Mouse (Mus musculus): ENCODE measurements around the gene Foxi1. TPM values are rescaled to one million over a fixed set of nuclear protein-coding genes. Genes with fewer than 3 reads are reported as not detected.
"Not testable (repeated sequence)": the region's sequence is repeated elsewhere in the genome, so short reads cannot be mapped to it uniquely, and the experiment has no call there.

The Foxi1 gene
- not detected in 2 replicates for polyA plus RNA-seq (2012; ENCODE audit: insufficient read depth, insufficient read length, missing spikeins)

DNA sequence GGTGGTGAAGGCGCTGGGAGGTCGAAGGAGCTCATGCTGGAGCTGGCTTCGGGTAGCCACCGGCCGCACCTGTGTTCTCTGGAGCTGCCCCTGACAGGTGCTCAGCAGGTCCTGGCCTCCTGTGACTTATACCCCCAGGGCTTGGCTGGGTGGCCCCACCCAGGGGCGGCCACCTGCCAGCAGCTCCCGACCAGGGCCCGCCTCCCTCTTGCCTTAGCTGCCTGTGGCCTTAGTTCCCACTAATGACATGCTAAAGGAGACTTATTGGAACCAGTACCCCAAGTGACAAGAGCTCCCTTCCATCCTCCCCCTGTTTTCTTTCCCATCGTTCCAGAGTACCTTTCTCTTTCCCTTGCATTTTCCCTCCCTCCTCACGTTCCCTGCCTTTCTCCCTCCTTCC lies at the start of gene Foxi1:
Gene Foxi1, minus strand, starts transcription at position 101 of the 400 bp plus-strand sequence.
- Histone ChIP-seq H3K4me3 (ENCODE audit: insufficient read depth, low read depth, low read length) (no peak within 1 kb of the TSS), H3K4me1 (ENCODE audit: control insufficient read depth, insufficient read depth, insufficient read length, low read length) (no peaks in the 10 kb centered on the region), H3K27ac (replicated peaks; ENCODE audit: low read depth, low read length) (no peak within 1 kb of the TSS)

DNA sequence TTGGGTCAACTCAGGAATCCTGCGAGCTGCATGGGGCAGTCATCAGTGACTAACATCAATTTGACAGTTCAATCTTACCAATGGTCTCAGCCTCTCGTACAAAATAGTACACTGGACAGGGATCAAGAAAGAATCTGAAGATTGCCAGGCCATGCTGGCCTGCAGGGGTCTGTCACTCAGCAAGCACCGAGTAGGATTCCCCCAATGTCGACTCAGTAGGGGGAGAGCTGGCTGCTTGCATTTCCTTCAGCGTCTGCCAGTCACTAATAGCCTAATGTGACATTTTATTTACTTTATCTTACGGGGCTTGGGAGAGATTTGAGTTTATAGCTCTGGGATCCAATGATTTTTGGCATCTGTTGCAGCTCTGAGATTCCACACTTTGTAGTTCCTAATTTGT lies 35.1 kb upstream of the Foxi1 start:
- Histone ChIP-seq H3K4me1 (ENCODE audit: control insufficient read depth, insufficient read depth, insufficient read length, low read length) (no peaks in the 10 kb centered on the region), H3K4me3 (ENCODE audit: insufficient read depth, low read depth, low read length) (no peak overlapping the region), H3K27ac (replicated peaks; ENCODE audit: low read depth, low read length) (no peak overlapping the region)

DNA sequence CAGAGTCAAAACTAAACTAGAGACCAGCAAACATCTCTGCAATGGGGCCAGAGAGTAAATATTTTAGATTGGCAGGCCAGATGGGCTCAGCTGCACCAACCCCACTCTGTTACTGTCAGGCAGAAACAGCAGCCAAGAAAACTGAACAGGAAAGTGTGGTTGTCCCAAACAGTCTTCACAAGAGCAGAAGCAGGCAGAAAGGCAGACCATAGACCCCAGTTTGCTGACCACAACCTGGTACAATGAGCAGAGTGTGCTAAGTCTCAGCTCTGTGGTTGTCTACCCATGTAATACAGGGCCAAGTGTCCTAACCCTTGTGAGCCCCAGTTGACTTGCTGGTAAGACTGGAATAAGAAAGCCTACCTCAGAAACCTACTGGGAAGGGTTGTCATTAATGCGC lies 32.4 kb upstream of the Foxi1 start:
- no peak overlapping the region for H3K4me3 ChIP-seq (ENCODE audit: insufficient read depth, low read depth, low read length)
- no peak overlapping the region for H3K27ac ChIP-seq (replicated peaks; ENCODE audit: low read depth, low read length)

DNA sequence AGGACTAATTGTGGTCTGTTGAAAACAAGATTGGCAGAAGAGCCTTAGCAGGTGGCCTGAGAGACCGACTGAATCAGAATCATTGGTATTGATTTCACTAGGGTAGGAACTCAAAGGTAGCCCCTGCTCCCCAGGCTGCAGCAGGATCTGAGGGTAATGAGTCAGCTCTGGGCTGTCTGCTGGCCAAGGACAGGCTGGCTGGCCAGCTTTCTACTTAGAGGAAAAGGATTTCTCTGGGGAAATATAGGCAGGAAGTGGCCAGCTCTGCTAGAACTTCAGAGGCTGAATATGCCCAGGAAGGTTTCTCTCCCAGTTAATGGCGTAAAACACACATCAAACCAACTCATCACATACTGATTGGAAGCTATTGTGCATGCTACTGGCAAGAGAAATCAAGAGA lies 31.8 kb upstream of the Foxi1 start:
- Histone ChIP-seq H3K27ac (replicated peaks; ENCODE audit: low read depth, low read length) (no peak overlapping the region), H3K4me3 (ENCODE audit: insufficient read depth, low read depth, low read length) (no peak overlapping the region), H3K4me1 (ENCODE audit: control insufficient read depth, insufficient read depth, insufficient read length, low read length) (no peaks in the 10 kb centered on the region)

More for the DNA sequence above, 32.4 kb upstream of the Foxi1 start:
- no peaks in the 10 kb centered on the region for H3K4me1 ChIP-seq (ENCODE audit: control insufficient read depth, insufficient read depth, insufficient read length, low read length)

DNA sequence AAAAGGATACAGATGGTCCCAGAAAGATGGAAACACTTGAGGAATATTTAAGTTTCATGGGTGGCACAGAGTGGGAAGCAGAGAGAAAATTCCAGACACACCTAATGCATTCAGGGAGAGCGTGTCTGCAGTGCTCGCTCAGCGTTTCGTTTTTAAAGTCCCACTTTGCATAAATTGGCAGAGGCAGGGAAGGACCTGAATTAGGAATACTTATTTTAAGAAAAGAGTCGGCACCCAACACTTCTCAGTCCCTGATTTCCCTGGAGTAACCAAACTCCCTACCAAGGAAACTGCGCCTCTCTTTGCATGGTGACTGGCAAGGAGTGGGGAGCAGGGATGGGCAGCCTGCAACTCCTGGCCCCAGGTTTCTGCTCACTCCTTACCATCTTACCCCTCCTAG lies 29.0 kb upstream of the Foxi1 start:
- no peaks in the 10 kb centered on the region for H3K4me1 ChIP-seq (ENCODE audit: control insufficient read depth, insufficient read depth, insufficient read length, low read length)
- no peak overlapping the region for H3K4me3 ChIP-seq (ENCODE audit: insufficient read depth, low read depth, low read length)
- no peak overlapping the region for H3K27ac ChIP-seq (replicated peaks; ENCODE audit: low read depth, low read length)

DNA sequence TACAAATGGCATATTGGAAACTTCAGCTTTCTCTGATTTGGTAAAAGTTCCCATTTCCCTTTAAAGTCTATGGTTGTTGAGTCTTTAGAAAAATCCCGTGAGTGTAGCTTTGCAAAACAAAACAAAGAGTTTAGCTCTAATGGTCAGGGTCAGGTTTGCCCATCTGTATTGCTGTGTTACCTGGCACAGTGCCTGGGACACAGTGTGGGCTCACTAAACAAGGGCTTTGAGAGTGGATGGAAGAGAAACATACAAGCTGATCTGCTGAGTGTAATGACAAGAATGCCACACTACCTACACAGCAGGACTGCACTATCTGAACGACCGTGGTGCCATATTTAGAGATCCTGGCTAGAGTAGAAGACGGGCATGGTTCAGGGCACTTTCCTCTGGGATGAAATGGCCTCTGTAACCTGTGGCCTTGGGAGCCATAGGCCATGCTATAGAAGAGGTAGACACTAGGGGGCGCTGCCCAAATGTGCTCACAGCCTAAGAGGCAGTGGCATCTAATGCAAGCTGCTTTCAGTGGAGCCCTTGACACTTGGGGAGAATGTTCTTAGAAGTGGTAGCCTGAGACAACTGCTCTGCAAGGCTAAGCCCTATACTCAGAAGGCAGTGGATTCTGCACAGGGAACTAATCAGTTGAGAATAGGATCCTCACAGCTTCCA lies 28.3 kb upstream of the Foxi1 start:
- Histone ChIP-seq H3K4me1 (ENCODE audit: control insufficient read depth, insufficient read depth, insufficient read length, low read length) (no peaks in the 10 kb centered on the region), H3K27ac (replicated peaks; ENCODE audit: low read depth, low read length) (no peak overlapping the region), H3K4me3 (ENCODE audit: insufficient read depth, low read depth, low read length) (no peak overlapping the region)

DNA sequence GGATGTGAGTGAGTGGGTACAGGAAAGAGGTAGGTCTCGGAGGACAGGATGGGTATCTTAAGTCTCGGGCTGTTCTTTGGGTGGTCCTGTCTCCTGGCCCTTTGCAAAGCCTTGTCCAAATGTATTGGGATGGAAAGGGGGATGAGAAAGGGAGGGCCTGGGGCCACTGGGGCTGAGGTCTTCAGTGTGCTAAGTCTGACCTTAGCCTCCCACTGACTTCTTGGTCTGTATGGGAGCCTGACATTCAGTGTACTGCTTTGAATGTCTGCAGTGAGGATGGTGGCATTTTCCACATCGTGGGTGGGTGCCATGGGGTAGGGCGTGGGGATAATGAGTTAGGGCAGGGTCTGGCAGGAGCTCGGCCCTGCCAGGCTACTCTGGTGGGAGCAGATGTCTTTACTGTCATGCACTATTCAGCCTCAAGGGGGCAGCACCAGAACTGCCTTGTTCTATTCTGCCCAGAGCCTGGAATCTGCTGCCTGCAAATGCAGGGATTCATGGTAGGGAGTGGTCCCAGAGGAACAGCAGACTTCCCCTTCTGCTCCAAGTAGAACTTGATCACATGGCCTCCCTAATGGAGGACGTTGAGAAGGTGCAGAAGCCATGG lies 21.0 kb upstream of the Foxi1 start:
- H3K27ac ChIP-seq (replicated peaks; ENCODE audit: low read depth, low read length) = no peak overlapping the region
- no peak overlapping the region for H3K4me3 ChIP-seq (ENCODE audit: insufficient read depth, low read depth, low read length)

DNA sequence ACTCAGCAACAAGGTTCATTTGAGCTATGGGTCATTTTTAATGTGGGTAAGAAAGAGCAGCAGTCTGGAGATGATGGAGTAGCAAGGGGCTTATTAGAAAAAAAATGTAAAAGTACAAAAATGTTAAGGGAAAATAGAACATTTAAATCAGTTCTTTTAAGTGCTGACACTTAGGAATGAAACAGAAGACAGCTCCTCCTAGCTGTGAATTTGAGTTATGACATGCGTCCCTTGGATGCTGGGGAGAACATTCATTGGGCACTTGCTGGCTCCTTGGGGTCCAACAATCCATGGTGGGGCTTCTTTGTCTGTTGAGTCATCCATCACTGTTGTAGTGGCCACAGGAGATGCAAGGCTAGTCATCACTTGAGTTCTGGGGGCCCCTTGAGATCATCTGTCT lies 19.3 kb upstream of the Foxi1 start:
- H3K27ac ChIP-seq (replicated peaks; ENCODE audit: low read depth, low read length) = no peak overlapping the region
- H3K4me3 ChIP-seq (ENCODE audit: insufficient read depth, low read depth, low read length) = no peak overlapping the region
- H3K4me1 ChIP-seq (ENCODE audit: control insufficient read depth, insufficient read depth, insufficient read length, low read length) = no peaks in the 10 kb centered on the region

More for the DNA sequence above, 21.0 kb upstream of the Foxi1 start:
- no peaks in the 10 kb centered on the region for H3K4me1 ChIP-seq (ENCODE audit: control insufficient read depth, insufficient read depth, insufficient read length, low read length)

DNA sequence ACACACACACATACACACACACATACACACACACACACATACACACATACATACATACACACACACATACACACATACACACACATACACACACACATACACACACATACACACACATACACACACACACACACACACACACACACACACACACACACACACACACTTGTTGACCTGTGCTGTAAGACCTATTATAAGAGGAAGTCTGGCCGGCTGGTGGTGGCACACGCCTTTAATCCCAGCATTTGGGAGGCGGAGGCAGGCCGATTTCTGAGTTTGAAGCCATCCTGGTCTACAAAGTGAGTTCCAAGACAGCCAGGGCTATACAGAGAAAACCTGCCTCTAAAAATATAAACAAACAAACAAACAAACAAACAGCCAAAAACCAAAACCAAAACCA lies 12.7 kb upstream of the Foxi1 start:
- not testable (repeated sequence) for H3K27ac ChIP-seq (replicated peaks; ENCODE audit: low read depth, low read length)

DNA sequence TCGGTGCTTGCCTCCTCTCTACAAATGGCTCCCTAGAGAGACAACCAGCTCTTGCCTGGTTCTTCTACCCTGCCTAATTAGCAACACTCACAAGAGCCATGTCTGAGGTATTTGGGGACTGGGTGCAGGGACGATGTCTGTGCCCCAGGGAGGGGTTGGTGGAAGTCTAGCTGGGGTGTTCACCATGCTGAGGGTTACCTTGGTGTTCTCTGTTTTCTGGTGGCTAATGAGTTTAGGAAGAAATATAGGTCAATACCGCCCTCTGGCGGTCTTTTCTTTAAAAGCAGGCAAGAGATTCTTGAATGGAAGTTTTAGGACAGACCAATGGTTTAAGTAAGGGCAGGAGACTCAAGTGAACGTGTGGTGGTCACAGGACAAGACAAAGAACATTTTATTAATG lies 5.0 kb upstream of the Foxi1 start:
- H3K4me3 ChIP-seq (ENCODE audit: insufficient read depth, low read depth, low read length) = no peak overlapping the region
- H3K4me1 ChIP-seq (ENCODE audit: control insufficient read depth, insufficient read depth, insufficient read length, low read length) = no peaks in the 10 kb centered on the region
- no peak overlapping the region for H3K27ac ChIP-seq (replicated peaks; ENCODE audit: low read depth, low read length)

More for the DNA sequence above, 12.7 kb upstream of the Foxi1 start:
- not testable (repeated sequence) for H3K4me1 ChIP-seq (ENCODE audit: control insufficient read depth, insufficient read depth, insufficient read length, low read length); H3K4me3 ChIP-seq (ENCODE audit: insufficient read depth, low read depth, low read length)

DNA sequence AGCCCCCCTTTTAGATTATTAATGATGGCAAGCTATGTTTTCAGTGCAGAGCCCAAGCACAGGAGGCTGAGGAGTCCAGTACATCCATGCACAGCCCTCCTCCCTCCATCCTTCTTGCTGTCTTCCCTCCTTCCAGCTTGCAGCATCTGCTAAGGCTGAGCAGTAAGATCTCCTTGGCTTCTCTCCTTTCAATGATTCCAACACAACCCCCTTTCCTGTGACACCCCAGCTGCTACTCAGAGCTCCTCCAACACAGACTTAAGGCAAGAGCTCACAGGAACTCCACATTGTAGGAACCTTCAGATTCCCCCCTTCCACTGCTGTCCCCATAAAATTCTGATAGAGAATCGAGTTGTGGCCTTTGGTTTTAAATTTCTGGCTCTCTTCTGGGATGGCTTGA lies 5.1 kb downstream of the Foxi1 start:
- H3K4me3 ChIP-seq (ENCODE audit: insufficient read depth, low read depth, low read length) = no peak overlapping the region

DNA sequence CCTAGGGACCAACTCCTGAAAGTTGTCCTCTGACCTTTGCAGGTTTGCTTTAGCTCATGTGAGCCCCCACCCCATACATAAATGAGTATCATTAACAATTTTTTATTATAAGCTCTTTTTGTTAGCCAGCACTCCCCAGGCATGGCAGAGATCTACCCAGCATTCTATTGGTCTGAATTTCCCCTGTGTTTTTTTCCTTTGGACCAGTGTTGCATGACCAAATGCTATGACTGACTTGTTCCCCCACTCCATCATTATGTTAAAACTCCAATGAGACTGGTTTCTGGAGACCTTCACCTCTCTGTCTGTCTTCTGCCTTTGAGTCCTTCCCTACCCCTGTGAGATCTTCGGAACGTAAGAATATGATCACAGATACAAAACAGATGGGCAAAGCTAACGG lies 12.7 kb downstream of the Foxi1 start:
- Histone ChIP-seq H3K4me1 (ENCODE audit: control insufficient read depth, insufficient read depth, insufficient read length, low read length) (no peaks in the 10 kb centered on the region), H3K4me3 (ENCODE audit: insufficient read depth, low read depth, low read length) (no peak overlapping the region), H3K27ac (replicated peaks; ENCODE audit: low read depth, low read length) (no peak overlapping the region)

More for the DNA sequence above, 5.1 kb downstream of the Foxi1 start:
- no peak overlapping the region for H3K27ac ChIP-seq (replicated peaks; ENCODE audit: low read depth, low read length)
- no peaks in the 10 kb centered on the region for H3K4me1 ChIP-seq (ENCODE audit: control insufficient read depth, insufficient read depth, insufficient read length, low read length)

DNA sequence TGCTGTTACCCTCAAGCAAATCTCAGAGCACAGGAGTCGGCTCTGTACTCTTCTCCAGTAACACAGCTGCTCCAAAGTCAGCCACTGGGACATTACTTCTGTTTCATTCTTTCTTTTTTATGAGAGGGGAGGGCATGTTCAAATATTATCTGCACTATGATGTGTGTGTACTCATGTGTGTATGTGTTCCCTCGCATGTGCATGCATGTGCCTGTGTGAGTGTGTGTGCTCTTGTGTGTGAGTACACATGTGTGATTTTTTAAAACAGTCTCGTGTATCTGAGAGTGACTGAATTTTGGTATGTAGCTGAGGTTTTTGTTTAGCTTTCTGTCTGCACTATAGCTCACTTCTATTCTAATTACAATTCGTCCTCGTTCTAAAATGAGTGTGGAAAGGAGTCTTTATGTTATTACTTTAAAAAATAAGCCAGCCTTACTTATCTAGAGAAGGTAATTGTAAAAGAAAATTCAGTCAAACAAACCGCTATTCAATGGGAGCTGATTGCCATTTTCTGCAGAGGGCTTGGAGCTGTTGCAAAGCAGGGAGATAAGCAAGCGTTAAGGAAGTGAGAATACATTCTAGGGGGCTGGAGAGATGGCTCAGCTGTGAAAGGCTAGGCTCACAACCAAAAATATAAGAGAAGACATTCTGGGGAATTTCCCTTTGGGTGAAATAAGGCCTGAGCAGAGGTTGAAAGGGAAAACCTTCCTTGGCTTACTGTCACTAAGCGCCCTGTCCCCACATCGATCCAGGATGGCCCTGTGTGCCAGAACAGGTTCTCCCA lies 13.5 kb downstream of the Foxi1 start:
- Histone ChIP-seq H3K27ac (replicated peaks; ENCODE audit: low read depth, low read length) (no peak overlapping the region), H3K4me3 (ENCODE audit: insufficient read depth, low read depth, low read length) (no peak overlapping the region), H3K4me1 (ENCODE audit: control insufficient read depth, insufficient read depth, insufficient read length, low read length) (no peaks in the 10 kb centered on the region)

DNA sequence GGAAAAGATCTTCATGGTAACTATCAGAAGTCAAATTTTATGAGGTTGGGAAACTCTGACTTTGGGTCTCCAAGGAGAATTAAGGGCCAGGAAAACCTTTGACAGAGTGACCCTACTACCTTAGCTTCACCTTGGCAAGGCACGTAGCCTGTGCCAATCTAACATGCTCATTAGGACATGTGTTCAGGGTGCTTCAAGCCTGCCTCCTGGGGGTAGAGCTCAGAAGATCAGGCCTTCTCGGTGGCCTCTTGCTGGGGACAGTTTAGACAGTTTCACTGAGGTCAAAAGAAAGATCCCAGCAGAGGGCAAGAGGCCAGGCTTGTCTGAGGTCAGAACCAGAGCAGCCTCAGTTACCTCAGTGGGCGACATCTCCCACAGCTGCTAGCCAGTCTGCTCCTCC lies 14.2 kb downstream of the Foxi1 start:
- no peaks in the 10 kb centered on the region for H3K4me1 ChIP-seq (ENCODE audit: control insufficient read depth, insufficient read depth, insufficient read length, low read length)
- H3K4me3 ChIP-seq (ENCODE audit: insufficient read depth, low read depth, low read length) = no peak overlapping the region
- no peak overlapping the region for H3K27ac ChIP-seq (replicated peaks; ENCODE audit: low read depth, low read length)

DNA sequence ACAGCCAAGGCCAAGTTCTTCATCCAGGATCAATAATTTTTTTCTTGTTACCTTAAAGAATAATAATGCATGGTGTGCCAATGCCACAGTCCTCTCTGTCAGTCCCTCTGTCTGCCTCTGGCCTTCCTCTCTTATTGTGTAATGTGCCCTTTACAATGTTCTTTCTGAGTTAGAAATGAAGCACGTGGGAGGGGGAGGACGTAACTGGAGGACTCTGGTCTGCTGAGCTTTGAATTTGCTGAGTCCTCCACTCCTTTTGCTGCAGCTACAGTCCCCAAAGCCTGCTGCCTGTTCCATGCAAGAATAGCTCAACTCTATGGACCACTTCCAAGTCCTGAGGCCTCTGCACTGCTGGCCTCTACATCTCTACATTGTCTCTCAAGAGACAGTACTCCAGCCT lies 23.6 kb downstream of the Foxi1 start:
- H3K27ac ChIP-seq (replicated peaks; ENCODE audit: low read depth, low read length) = no peak overlapping the region
- 0 out of 2 replicates have a peak, but pooled peaks cover 2% of the 10 kb centered on the region for H3K4me1 ChIP-seq (ENCODE audit: control insufficient read depth, insufficient read depth, insufficient read length, low read length)
- no peak overlapping the region for H3K4me3 ChIP-seq (ENCODE audit: insufficient read depth, low read depth, low read length)
